Mouse (Mus musculus) small intestine, adult 2 months (tissue): ENCODE measurements around the gene Dennd1a.

Experiments used
- CTCF ChIP-seq: fragments of 200-500 bp; IDR thresholded peaks from 2 replicates; pipeline ENCODE4 v1.5.1; 2012; ENCODE audit warnings: low read depth, mild to moderate bottlenecking, control low read depth, inconsistent platforms, low read length, moderate library complexity, mixed read lengths; ENCODE audit not compliant: insufficient replicate concordance, insufficient read length; ENCODE audit errors: extremely low read depth
- POLR2A ChIP-seq: fragments of 200-500 bp; IDR thresholded peaks from 2 replicates; pipeline ENCODE4 v1.6.1; 2012; ENCODE audit warnings: low read depth, mild to moderate bottlenecking, control low read depth, inconsistent platforms, low read length, moderate library complexity

DNA sequence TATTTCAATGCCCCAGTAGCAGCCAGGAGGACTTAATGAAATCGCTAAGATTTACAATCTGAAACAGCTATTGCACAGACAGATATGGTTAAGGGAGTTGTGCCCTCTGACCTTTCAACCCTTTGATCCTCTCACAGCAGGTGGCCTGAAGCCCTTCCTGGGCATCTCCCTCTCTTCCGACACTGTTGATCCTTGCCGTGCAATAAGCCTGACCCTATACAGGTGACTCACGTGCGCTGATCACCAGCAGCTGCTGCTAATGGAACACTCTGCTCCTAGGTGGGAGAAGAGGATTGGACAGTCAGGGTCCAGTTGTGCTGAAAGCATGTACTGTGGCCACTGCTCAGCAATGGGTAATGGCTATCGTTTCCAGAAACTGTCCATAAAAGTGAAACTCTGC is 314.6 kb downstream of the Dennd1a start:
- TF ChIP-seq CTCF (no peak), POLR2A (no peak)
